Mouse (Mus musculus) liver, embryonic 16.5 days (tissue): ENCODE results near the gene Arid5b. TPM values are rescaled to one million over a fixed set of nuclear protein-coding genes. Genes with fewer than 3 reads are reported as not detected.

Source experiments
- ATAC-seq: fragments of 200-750 bp; cut with Nextera tagmentation; 2 replicates; pipeline ENCODE4 v1.8.0; 2017; ENCODE audit warnings: low read depth, mild to moderate bottlenecking, moderate number of reproducible peaks, moderate library complexity
- H3K27ac ChIP-seq: fragments of 300-500 bp; sonication (generic); 2 replicates; pipeline ENCODE4 v1.5.1; 2014; ENCODE audit warnings: mild to moderate bottlenecking, low read length
- H3K27me3 ChIP-seq: fragments of 300-500 bp; sonication (generic); 2 replicates; pipeline ENCODE4 v1.6.1; 2014; ENCODE audit warnings: low read depth, low read length, mixed read lengths; ENCODE audit not compliant: control insufficient read depth, insufficient read depth
- H3K36me3 ChIP-seq: fragments of 300-500 bp; sonication (generic); 2 replicates; pipeline ENCODE4 v1.6.1; 2014; ENCODE audit warnings: mild to moderate bottlenecking; ENCODE audit not compliant: control insufficient read depth, insufficient read depth
- H3K4me1 ChIP-seq: fragments of 300-500 bp; sonication (generic); 2 replicates; pipeline ENCODE4 v1.6.1; 2014; ENCODE audit warnings: low read depth, low read length, mixed read lengths; ENCODE audit not compliant: control insufficient read depth
- H3K4me2 ChIP-seq: fragments of 300-500 bp; sonication (generic); 2 replicates; pipeline ENCODE4 v1.6.1; 2014; ENCODE audit warnings: low read depth, low read length, mixed read lengths
- H3K4me3 ChIP-seq: fragments of 300-500 bp; sonication (generic); 2 replicates; pipeline ENCODE4 v1.5.1; 2014; ENCODE audit warnings: low read depth, mild to moderate bottlenecking, low read length
- H3K9ac ChIP-seq: fragments of 300-500 bp; sonication (generic); 2 replicates; pipeline ENCODE4 v1.6.1; 2014; ENCODE audit warnings: low read depth, low read length
- H3K9me3 ChIP-seq: fragments of 300-500 bp; sonication (generic); replicated peaks from 2 replicates; pipeline ENCODE4 v1.6.1; 2016; ENCODE audit warnings: low read length; ENCODE audit not compliant: control insufficient read depth
- WGBS: fragments of 180-500 bp; shearing (Covaris S2); extraction: QIAGEN DNeasy Blood & Tissue Kit; methylation state at CpG from one replicate; pipeline ENCODE4 v1.1.7; 2014; ENCODE audit not compliant: insufficient replicate concordance; 5-methylcytosine and 5-hydroxymethylcytosine counted together
- polyA plus RNA-seq: library from polyadenylated mRNA; unstranded; fragments of >200 nt; fragmentation: Nextera tagmentation; extraction: Ambion mirVana; gene quantifications from 2 replicates; pipeline ENCODE4 v1.2.1, GENCODE M21; 2015

Gene Arid5b
- polyA plus RNA-seq, 1 experiment from 2014 or later: 7.8 TPM

GRCm38 (mm10) chr10:68179741-68180140, 98.8 kb downstream of the Arid5b start:
- WGBS: 58% methylated on average over 5 of the region's 5 CpGs
- H3K4me1 ChIP-seq: peaks cover 2% of the 10 kb centered on the region; the same call in 1 of the 2 replicates
- no peak overlapping the region for H3K4me3 ChIP-seq
- H3K4me2 ChIP-seq: no peak overlapping the region
- no peak overlapping the region for H3K27ac ChIP-seq
- H3K27me3 ChIP-seq: no peaks in the 10 kb centered on the region
- H3K9me3 ChIP-seq: no peaks in the 10 kb centered on the region
- ATAC-seq: no peak
- H3K36me3 ChIP-seq: no peaks in the 10 kb centered on the region
- H3K9ac ChIP-seq: no peak overlapping the region

DNA sequence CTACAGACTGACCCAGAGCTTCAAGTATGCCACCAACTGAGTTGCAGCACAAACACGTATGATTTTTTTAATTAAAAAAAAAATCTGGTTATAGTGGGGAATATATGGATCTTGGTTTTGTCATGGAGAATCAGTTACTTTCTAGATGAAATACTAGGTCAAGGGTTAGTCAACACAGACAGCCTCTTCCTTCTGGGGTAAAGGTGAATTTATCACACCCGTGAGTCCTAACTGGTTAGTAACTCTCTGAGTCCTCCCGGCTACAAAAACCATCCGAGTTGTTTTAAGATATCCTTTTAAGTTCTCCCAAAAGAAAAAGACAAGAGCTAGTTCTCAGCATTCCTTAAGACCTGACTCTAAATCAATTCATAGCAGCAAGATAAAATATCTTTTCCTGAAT, 99.2 kb downstream of the Arid5b start:
- Histone ChIP-seq H3K9me3 (no peaks in the 10 kb centered on the region), H3K36me3 (no peaks in the 10 kb centered on the region), H3K9ac (no peak overlapping the region), H3K4me3 (no peak overlapping the region), H3K4me2 (no peak overlapping the region), H3K27ac (no peak overlapping the region), H3K27me3 (no peaks in the 10 kb centered on the region), H3K4me1 (peaks cover 2% of the 10 kb centered on the region; the same call in 1 of the 2 replicates)
- ATAC-seq: no peak
- 67% methylated on average over 4 of the region's 4 CpGs for WGBS

GRCm38 (mm10) chr10:68177697-68178485, 100.6 kb downstream of the Arid5b start:
- no peak overlapping the region for H3K4me2 ChIP-seq
- 72% methylated on average over 10 of the region's 10 CpGs for WGBS
- no peak for ATAC-seq

DNA sequence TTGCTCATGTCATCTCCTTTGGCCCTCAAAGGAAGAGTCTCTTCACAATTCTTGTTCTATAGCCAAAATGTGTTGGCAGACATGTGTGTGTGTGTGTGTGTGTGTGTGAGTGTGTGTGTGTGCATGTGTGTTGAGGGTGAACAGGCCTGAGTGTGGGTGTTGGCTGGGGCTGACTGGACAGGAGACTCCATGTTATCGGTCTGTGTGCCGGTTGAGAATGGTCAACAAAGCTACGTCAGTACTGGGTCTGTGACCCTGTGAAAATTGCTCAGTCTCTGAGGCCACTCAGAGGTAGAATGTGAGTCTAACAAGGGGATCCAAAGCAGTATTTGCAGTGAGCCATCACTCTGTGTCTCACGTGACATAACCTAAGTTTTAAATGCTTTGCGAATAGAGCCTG, 102.7 kb downstream of the Arid5b start:
- Histone ChIP-seq H3K9me3 (no peaks in the 10 kb centered on the region), H3K4me3 (no peak overlapping the region), H3K27me3 (no peaks in the 10 kb centered on the region), H3K4me1 (peaks cover 2% of the 10 kb centered on the region; the same call in 1 of the 2 replicates), H3K36me3 (no peaks in the 10 kb centered on the region), H3K27ac (no peak overlapping the region), H3K9ac (no peak overlapping the region), H3K4me2 (no peak overlapping the region)
- peak; percentile 35; the same call in 1 of the 2 replicates for ATAC-seq
- WGBS: 76% methylated on average over 5 of the region's 5 CpGs

More at GRCm38 (mm10) chr10:68177697-68178485, 100.6 kb downstream of the Arid5b start:
- Histone ChIP-seq H3K4me3 (no peak overlapping the region), H3K27me3 (no peaks in the 10 kb centered on the region), H3K9me3 (no peaks in the 10 kb centered on the region), H3K9ac (no peak overlapping the region), H3K36me3 (no peaks in the 10 kb centered on the region), H3K4me1 (peaks cover 2% of the 10 kb centered on the region; the same call in 1 of the 2 replicates), H3K27ac (no peak overlapping the region)

DNA sequence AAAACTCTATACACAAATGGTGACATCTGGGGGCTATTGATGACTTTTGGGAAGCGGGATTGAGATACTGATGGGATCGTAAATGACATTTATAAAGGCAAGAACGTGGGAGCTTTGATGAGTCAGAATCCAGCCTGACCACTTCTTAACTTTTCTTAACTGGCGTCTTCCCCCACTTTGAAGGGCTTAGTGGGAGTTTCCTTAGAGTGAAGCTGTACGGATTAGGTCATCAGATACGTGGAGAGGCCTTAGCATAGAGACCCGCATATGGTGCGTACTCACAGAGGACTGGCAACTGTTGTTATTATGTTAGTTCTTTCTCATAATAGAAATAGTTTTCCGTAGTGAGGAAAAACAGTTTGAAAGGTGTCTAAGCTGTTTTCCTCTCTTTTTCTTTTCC, 104.9 kb downstream of the Arid5b start:
- 78% methylated on average over 9 of the region's 9 CpGs for WGBS
- Histone ChIP-seq H3K4me2 (no peak overlapping the region), H3K4me1 (no peaks in the 10 kb centered on the region), H3K36me3 (no peaks in the 10 kb centered on the region), H3K27ac (no peak overlapping the region), H3K9ac (no peak overlapping the region), H3K4me3 (no peak overlapping the region), H3K27me3 (no peaks in the 10 kb centered on the region), H3K9me3 (no peaks in the 10 kb centered on the region)
- no peak for ATAC-seq

DNA sequence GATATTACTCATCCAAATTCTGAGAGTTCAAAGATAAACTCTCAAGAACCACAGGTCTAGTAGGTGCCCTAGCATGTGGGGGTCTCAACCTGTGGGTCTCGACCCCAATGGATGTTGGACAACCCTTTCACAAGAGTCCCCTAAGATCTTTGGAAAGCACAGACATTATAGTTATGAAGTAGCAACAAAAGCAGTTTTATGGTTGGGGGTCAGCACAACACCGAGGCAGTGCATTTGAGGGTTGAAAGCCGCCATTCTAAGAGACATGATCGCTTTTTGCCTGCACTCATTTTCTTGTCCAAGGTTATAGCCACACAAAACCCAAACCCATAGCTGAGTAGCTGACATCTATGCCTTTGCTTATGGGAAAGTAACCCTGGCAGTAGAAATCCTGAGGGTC, 105.6 kb downstream of the Arid5b start:
- no peak overlapping the region for H3K4me2 ChIP-seq
- H3K4me1 ChIP-seq: no peaks in the 10 kb centered on the region
- no peaks in the 10 kb centered on the region for H3K36me3 ChIP-seq
- no peaks in the 10 kb centered on the region for H3K27me3 ChIP-seq
- no peak overlapping the region for H3K9ac ChIP-seq
- no peak overlapping the region for H3K4me3 ChIP-seq
- ATAC-seq: no peak
- H3K27ac ChIP-seq: no peak overlapping the region
- 74% methylated on average over 4 of the region's 4 CpGs for WGBS
- no peaks in the 10 kb centered on the region for H3K9me3 ChIP-seq

DNA sequence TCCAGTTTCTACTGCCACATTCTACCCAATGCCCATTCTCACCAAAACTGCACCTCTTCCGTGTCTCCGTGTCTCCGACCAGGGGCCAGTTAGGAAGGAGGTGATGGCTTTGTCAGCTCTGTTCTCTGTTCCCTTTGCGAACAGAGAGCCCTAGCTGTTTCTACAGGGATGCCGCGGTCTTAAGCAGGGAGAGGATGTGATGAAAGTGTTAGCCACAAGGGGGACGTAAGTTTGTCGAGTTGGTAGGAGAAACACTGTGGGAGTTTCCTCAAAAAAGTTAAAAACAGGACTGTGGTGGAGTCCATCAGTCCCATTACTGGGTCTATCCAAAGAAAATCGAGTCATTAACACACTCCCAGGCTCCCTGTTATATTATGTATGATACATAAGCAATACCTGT, 106.6 kb downstream of the Arid5b start:
- Histone ChIP-seq H3K4me3 (no peak overlapping the region), H3K4me2 (no peak overlapping the region), H3K9ac (no peak overlapping the region), H3K9me3 (no peaks in the 10 kb centered on the region), H3K27me3 (no peaks in the 10 kb centered on the region), H3K4me1 (no peaks in the 10 kb centered on the region), H3K36me3 (no peaks in the 10 kb centered on the region), H3K27ac (no peak overlapping the region)
- WGBS: 51% methylated on average over 9 of the region's 9 CpGs
- no peak for ATAC-seq

DNA sequence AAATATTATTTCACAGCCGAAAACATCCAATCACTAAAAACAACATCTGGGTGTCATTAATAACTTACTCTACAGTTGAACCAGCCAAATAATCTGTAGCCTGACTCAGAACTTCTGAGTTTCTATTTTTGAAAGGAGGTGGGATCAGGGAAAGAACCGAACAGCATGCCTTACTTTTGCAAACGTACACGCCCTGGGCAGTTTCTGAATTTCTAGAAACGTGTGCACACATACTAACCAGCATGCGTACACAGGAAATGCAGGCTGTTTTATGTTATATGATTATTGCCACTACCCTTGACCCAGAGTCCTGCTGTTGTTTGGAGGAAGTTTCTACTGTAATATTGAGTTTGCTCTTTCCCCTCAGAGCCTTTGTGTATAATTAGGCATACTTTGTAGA, 109.9 kb downstream of the Arid5b start:
- Histone ChIP-seq H3K9me3 (no peaks in the 10 kb centered on the region), H3K4me1 (peaks cover 2% of the 10 kb centered on the region; the same call in 1 of the 2 replicates), H3K36me3 (no peaks in the 10 kb centered on the region), H3K9ac (no peak overlapping the region), H3K4me2 (no peak overlapping the region), H3K27ac (no peak overlapping the region), H3K27me3 (no peaks in the 10 kb centered on the region), H3K4me3 (no peak overlapping the region)
- 70% methylated on average over 6 of the region's 6 CpGs for WGBS
- ATAC-seq: no peak

- Histone ChIP-seq H3K4me3 (no peak overlapping the region), H3K4me2 (no peak overlapping the region), H3K27me3 (no peaks in the 10 kb centered on the region), H3K9ac (no peak overlapping the region), H3K9me3 (no peaks in the 10 kb centered on the region), H3K4me1 (peaks cover 2% of the 10 kb centered on the region; the same call in 1 of the 2 replicates), H3K36me3 (no peaks in the 10 kb centered on the region), H3K27ac (no peak overlapping the region; the same call in 1 of the 2 replicates)
- no peak for ATAC-seq
- 77% methylated on average over 8 of the region's 8 CpGs for WGBS
Measured at GRCm38 (mm10) chr10:68168141-68168540, 110.4 kb downstream of the Arid5b start.
